Mouse (Mus musculus) erythroblast, embryonic 14.5 days (primary cell): ENCODE results near the gene Pcyt2. TPM values are rescaled to one million over a fixed set of nuclear protein-coding genes. Genes with fewer than 3 reads are reported as not detected.
"Not testable (repeated sequence)": the region's sequence is repeated elsewhere in the genome, so short reads cannot be mapped to it uniquely, and the experiment has no call there.

Source experiments
- H3K27me3 ChIP-seq: 2 replicates; pipeline ENCODE4 v1.6.1; 2012; ENCODE audit warnings: inconsistent platforms; ENCODE audit not compliant: control insufficient read depth
- H3K36me3 ChIP-seq: 2 replicates; pipeline ENCODE4 v1.6.1; 2012; ENCODE audit warnings: mild to moderate bottlenecking, inconsistent platforms; ENCODE audit not compliant: control insufficient read depth
- H3K4me1 ChIP-seq: 2 replicates; pipeline ENCODE4 v1.6.1; 2012; ENCODE audit warnings: inconsistent platforms; ENCODE audit not compliant: control insufficient read depth
- H3K4me3 ChIP-seq: replicated peaks from 2 replicates; pipeline ENCODE3; 2012; ENCODE audit warnings: moderate library complexity, mild to moderate bottlenecking, inconsistent platforms
- H3K9me3 ChIP-seq: 2 replicates; pipeline ENCODE4 v1.6.1; 2012; ENCODE audit warnings: low read length, inconsistent platforms, mixed read lengths; ENCODE audit not compliant: control insufficient read depth
- GATA1 ChIP-seq: IDR thresholded peaks from 2 replicates; pipeline ENCODE4 v1.6.1; 2012; ENCODE audit warnings: low read length, inconsistent platforms, mixed read lengths
- TAL1 ChIP-seq: IDR thresholded peaks from 3 replicates; pipeline ENCODE4 v1.6.1; 2012; ENCODE audit warnings: low read length, inconsistent platforms, mixed read lengths
- polyA plus RNA-seq: library from polyadenylated mRNA; stranded (reverse); fragments of >175 nt; gene quantifications from 2 replicates; pipeline ENCODE4 v1.2.3, GENCODE M21; 2012

Gene Pcyt2
- polyA plus RNA-seq, 1 experiment, result 9.6 TPM

DNA sequence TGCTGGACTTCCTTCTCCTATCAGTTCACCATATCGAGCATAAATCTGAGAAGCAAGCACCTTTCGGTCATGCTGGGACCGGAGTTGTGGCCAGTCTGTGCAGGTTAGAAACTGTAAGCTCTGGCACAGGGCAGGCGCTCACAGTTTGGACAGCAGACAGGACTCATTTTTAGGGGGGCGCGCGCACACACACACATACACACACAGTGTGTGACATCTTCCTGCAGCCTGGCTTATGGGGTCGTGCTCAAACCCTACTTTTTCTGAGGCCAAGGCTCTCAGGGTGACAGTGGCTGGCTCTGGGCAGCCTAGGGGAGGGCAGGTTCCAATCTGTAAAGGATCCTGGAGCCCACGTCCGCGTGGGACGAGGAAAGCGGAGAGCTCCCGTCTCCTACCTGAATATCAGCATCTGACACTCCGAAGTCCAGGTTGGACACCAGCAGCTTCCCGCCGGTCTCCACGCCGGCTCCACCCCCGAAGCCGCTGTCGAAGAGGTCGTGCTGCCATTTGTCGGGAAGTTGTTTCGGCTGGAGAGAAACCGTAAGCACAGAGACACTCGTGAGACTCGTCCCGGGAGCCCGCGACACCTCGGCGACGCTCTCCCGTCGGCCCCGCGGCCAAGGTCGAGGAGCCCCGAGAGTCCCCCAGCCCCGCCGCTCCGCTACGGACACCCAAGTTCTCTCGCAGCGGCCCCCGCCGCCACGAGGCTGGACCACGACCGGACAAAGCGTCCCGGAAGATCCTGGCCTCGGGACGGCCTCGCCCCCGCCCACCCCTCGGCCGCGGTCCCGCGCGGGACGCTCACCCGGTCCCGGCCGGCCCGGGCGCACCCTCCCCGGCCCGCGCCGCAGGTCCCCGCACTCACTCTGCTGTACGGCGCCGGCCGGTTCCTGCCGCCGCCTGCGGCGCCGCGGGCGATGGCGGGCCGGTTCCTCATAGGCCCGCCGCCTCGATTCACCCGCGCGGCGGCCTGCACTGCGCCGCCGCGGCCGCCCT, 20.2 kb downstream of the Pcyt2 start:
- Histone ChIP-seq H3K27me3 (no peaks in the 10 kb centered on the region), H3K4me3 (peak overlapping the region; percentile 97), H3K9me3 (no peaks in the 10 kb centered on the region), H3K36me3 (peaks cover 77% of the 10 kb centered on the region), H3K4me1 (peaks cover 73% of the 10 kb centered on the region)
- TF ChIP-seq TAL1 (no peak), GATA1 (no peak)

DNA sequence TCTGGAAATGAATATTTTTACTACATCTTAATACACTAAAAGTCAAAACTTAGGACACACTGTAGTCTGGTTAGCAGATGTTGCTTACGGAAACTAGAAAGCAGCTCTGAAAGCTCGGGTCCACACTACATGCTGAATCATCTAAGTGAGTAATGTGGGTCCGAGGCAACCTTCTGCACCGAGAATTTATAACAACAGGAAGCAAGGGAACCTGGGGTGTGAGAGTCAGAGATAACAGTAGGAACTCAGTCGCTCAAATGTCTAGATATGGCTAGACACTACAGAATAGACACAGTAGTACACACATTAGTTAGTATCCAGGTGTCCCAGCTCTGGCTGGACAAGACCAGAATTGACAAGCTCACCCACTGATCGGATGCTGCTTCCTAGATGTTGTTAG, 29.2 kb downstream of the Pcyt2 start:
- no peaks in the 10 kb centered on the region for H3K27me3 ChIP-seq

DNA sequence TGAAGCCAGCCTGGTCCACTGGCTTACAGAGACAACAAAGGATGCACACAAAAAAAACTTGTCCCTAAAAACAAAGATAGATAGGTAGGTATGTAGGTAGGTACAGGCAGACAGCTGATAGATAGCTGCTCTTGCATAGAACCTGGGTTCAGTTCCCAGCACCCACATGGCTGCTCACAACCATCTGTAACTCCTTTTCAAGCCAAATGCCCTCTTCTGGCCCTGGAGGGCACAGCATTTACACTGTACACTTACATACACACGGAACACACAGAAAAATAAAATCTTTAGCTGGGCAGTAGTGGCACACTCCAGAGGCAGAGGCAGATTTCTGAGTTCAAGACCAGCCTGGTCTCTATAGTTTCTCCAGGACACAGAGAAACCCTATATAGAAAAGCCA, 33.8 kb downstream of the Pcyt2 start:
- Histone ChIP-seq H3K27me3 (no peaks in the 10 kb centered on the region), H3K4me1 (peaks cover 40% of the 10 kb centered on the region), H3K9me3 (peaks cover 3% of the 10 kb centered on the region; the same call in 1 of the 2 replicates), H3K4me3 (no peak overlapping the region), H3K36me3 (peaks cover 64% of the 10 kb centered on the region)
- TF ChIP-seq TAL1 (no peak), GATA1 (no peak)

More for the DNA sequence above, 29.2 kb downstream of the Pcyt2 start:
- H3K9me3 ChIP-seq, result peaks cover 3% of the 10 kb centered on the region; the same call in 1 of the 2 replicates
- TF ChIP-seq TAL1 (no peak), GATA1 (no peak)
- no peak overlapping the region for H3K4me3 ChIP-seq
- peaks cover 30% of the 10 kb centered on the region for H3K4me1 ChIP-seq
- peaks cover 94% of the 10 kb centered on the region for H3K36me3 ChIP-seq

DNA sequence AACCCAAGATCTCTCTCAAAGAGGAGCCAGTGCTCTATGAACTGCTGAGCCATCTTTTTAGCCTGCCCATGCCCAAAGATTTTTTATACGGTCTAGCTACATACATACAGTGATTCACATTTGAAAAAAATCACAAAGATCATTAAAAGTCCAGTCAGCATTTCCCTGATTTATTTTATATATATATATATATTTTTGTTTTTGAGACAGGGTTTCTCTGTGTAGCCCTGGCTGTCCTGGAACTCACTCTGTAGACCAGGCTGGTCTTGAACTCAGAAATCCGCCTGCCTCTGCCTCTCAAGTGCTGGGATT, 34.8 kb downstream of the Pcyt2 start:
- peaks cover 64% of the 10 kb centered on the region for H3K36me3 ChIP-seq
- H3K27me3 ChIP-seq, H3K4me3 ChIP-seq, H3K9me3 ChIP-seq: not testable (repeated sequence)
- peaks cover 45% of the 10 kb centered on the region for H3K4me1 ChIP-seq

DNA sequence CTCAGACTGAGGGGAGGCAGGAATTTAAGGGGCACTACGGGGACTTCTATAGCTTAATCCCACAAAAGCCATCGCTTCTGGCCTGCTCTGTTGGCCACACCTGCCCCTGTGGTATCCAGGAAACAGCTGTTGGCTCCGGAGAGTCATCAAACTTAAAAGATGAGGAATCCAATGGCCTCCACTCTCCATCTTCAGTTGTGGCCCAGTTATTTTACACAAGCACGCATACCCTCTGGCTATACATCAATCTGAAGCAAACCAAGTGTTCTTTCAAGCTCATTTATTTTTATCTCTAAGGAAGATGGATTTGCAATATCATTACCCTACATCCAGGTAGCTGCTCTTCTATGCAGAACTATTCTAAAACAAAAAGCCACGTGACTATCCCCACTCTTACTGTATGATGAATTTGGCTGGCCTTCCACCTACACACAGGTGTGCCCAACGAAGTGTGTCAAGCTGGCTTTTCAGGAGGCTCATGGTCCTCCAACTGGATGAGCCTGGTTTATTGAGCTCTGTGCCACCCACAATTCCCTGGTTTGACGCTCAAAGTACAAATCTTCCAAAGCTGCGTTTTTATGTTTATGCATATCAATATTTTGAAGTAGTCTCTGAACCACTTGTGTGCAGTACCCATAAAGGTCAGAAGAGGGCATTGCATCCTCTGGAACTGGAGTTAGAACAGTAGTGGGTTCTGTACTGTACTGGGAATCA, 35.3 kb downstream of the Pcyt2 start:
- H3K4me3 ChIP-seq, result peak overlapping the region; percentile 90
- TF ChIP-seq GATA1 (no peak), TAL1 (no peak)
- no peaks in the 10 kb centered on the region for H3K27me3 ChIP-seq
- H3K36me3 ChIP-seq, result peaks cover 64% of the 10 kb centered on the region
- H3K9me3 ChIP-seq, result peaks cover 3% of the 10 kb centered on the region; the same call in 1 of the 2 replicates
- H3K4me1 ChIP-seq, result peaks cover 46% of the 10 kb centered on the region

DNA sequence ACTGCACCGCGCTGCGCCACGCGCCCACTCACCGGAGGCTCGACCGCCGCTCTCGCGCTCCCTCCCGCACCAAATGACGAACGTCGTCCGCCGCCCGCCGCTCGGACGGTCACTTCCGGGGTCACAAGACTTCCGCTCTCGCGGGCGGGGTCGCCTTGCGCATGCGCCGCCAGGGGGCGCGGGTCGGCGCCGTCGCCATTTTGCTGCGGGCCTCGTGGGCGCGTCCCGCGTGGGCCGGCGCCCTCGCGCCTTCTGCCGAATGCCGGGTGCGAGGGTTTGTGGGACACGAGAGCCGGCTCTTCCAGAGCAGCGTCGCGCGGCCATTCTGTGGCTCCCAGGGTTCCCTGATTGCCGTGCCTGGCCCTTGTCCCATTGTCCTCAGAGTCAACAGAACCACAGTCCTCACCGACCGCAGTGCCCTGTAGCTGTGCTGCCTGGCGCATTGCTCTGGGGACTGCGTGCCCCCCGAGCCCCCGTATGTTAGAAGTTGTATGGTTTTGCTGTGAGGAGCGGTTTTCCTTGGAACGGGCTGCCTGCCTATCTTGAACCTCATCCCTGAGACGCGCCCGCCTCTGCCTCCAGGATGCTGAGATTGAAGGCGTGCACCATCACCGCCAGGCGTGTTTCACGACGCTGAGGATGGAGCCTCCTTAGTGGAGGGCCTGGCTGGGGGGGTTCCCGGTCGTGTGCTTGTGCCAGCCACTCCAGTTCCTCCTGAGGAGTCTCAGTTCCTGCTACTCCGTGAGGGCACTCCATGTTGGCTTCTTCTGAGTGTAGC, 36.1 kb downstream of the Pcyt2 start, which contains the start of gene Arhgdia:
Arhgdia (minus strand) TSS at position 135 of the 778 bp plus-strand sequence.
- peak within 1 kb of the TSS; percentile 90 for H3K4me3 ChIP-seq
- no peaks in the 10 kb centered on the region for H3K27me3 ChIP-seq
- peaks cover 46% of the 10 kb centered on the region for H3K4me1 ChIP-seq
- H3K9me3 ChIP-seq, result peaks cover 3% of the 10 kb centered on the region; the same call in 1 of the 2 replicates
- H3K36me3 ChIP-seq, result peaks cover 61% of the 10 kb centered on the region
- no peak for TF ChIP-seq GATA1
- no peak for TF ChIP-seq TAL1

DNA sequence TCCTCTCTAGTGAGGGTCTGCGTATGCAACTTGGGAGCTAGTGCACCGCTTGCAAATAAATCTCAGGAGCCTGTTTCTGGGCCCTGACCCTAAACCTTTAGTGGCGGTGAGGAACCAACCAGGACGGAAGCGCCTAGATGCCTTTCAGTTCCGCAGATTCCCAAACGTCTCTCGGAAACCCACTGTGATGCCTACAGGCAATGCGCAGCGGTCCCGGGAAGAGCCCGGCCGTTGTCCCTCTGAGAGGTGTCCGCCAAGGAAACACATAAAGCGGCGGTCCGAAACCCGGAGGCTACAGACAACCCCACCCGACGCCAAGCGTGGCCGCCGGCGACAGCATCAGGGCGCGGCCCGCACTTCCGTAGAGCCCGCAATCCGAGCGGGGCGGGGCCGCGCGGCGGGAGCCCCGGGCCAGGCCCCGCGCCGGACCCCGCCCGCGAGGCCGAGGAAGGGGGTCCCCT, 36.8 kb downstream of the Pcyt2 start:
- H3K4me1 ChIP-seq, result peaks cover 50% of the 10 kb centered on the region
- H3K9me3 ChIP-seq, result peaks cover 3% of the 10 kb centered on the region; the same call in 1 of the 2 replicates
- H3K36me3 ChIP-seq, result peaks cover 53% of the 10 kb centered on the region
- no peak for TF ChIP-seq TAL1
- TF ChIP-seq GATA1, result no peak
- peak overlapping the region; percentile 90 for H3K4me3 ChIP-seq
- H3K27me3 ChIP-seq, result no peaks in the 10 kb centered on the region

DNA sequence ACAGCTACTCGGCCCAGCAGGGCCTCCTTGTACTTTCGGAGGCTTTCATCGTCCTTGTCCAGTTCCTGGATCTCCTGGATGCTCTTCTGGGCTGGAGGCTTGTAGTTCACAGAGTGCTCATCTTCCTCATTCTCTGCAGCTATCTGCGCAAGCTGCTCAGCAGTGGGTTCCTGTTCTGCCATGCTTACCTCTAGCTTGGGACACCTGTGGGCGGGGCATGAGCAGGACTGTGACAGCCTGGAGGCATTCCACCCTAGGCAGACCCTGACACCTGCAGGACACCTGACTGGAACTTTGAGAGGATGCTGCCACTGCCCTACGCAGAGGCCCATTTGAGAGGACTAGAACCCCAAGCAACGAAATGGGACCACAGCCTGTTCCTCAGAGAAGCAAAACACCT, 37.5 kb downstream of the Pcyt2 start:
- Histone ChIP-seq H3K9me3 (peaks cover 3% of the 10 kb centered on the region; the same call in 1 of the 2 replicates), H3K27me3 (no peaks in the 10 kb centered on the region), H3K36me3 (peaks cover 46% of the 10 kb centered on the region), H3K4me3 (peak overlapping the region; percentile 90), H3K4me1 (peaks cover 51% of the 10 kb centered on the region)
- TF ChIP-seq TAL1, result no peak
- TF ChIP-seq GATA1, result no peak
